Mouse (Mus musculus) heart, postnatal 4 days (tissue): ENCODE data around the gene Stk39. TPM values are rescaled to one million over a fixed set of nuclear protein-coding genes. Genes with fewer than 3 reads are reported as not detected.

Experiments
- DNase-seq: peaks from one replicate; pipeline ENCODE4 v3.0.0; 2021
- total RNA-seq, 2 experiments: library from RNA; stranded (reverse); gene quantifications; 2 replicates each; pipeline ENCODE4 v1.2.3; 2021

The Stk39 gene
- total RNA-seq, 2 experiments from 2014 or later: 160 to 163 TPM

DNA sequence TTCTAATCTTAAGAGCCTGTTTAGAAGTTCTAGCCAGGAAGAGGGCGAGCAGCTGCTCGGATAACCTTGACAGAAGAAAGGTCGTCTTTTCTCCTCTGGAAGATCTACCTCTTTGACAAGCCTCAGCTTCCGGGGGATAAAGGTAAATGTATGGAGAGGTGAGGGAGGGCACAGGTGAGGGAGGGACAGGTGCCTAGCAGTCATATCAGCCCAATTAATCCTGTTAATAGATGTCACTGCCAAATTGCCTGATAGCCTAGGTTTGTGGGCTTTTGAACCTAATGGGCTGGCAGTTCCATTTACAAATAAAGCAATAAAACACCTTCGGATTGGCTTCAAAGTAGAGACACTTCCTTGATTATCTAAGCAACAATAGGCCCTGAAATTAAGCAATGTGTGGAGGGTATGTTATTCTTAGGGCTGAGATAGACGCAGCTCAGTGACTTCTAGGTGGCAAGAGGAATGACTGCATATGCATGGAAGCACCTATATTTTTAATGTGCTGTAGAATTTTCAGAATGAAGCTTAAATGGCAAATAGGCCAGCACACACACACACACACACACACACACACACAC, 14.5 kb downstream of the Stk39 start:
- DNase-seq: no peak

DNA sequence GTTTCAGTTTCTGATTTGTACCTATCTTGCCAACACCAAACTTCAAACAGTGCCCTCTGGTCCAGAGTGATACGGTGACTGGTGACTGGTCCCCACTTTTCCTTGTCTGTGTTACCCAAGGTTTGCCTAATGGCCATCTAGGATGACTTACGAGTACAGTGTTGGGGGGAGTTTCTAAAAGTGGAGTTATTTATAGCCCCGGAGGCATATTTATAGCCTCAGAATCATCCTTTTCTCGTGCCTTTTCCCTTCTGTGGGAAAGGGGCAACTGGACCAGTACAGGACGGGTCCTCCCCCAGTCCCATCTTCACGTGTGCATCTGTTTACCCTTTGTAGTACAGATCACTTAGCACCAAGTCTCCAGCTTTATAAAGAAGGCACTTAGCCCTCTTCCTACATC, 15.2 kb downstream of the Stk39 start:
- no peak for DNase-seq

DNA sequence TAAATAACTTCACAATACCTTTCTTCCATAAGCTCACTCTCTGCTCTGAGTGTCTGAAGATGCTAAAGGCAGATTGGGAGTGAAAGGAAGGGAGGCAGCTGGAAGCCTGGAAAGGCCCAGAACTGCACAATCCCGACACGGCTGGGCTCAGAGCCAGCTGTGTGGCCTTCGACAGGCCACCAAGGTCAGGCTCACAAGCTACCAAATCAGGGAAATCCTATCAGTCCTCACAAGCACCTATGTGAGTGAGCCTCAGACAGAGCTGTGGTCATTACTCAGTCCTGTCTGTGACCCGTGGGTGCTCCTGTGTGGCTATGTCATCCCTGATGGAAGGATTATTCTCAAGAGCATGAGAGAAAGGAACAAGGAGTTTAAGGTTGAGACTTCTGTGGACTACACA, 19.7 kb downstream of the Stk39 start:
- peak; percentile 65 for DNase-seq

DNA sequence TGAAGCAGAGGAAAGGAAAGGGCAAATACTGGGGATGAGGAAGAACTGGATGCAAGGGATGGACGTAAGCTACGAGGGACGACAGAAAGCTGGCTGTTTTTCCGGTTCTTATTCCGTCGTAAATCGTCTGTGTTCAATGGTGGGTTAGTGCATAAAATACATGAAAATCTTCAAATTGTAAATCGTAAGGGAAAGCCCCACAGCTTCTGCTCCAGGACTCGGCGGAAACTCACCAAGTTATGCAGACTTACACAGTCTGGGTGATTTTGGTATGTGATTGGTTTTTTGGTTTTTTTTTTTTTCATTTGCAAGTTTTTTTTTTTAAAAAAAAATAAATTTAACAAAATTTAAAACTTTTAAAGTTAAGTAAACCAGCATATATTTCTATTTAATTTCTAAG, 24.0 kb downstream of the Stk39 start:
- DNase-seq: no peak

DNA sequence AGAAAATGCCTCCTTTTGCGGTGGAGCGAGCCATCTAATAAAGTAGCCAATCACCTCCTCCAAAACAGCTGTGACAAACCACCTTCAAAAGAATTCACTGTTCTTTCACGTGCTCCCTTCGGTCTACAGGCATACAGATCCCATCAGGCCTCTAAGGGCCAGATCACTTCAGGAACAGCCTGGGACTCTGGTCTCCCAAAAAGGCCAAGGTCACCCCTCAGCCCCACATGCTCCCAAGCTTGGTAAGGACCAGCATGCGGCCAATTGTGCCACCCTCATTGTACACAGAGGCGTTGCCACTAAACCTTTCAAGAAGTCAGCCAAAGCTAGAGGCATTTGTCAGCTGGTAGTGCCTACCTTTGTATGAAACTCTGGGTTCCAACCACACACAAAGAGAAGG, 28.9 kb downstream of the Stk39 start:
- DNase-seq: no peak

DNA sequence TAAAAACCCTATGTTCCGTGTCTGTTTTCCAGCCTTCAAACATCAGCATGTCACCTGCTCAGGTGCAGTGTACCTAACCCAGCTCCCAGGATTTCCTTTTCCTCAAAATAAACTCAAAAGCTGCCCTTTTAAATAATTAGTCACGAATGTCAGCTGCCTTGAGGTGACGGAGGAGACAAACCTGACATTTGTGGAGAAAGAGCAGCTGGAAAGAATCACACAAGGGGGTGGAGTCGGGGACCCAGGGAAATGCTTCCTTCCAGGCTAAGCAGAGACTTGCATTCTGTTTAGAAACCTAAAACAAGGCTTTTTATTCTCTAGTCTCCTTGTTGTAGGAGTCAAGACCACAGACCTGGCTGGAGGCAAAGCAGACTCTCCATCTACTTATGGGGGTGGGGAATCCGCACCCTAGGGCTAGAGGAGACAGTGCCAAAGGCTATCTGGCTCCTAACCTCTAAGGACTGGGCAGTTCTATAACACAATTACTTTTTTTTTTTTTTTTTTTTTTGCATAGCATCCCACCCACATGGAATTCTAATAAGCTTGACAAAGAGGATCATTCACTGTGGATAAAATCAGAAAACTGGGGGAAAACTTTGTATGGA, 29.9 kb downstream of the Stk39 start:
- no peak for DNase-seq

DNA sequence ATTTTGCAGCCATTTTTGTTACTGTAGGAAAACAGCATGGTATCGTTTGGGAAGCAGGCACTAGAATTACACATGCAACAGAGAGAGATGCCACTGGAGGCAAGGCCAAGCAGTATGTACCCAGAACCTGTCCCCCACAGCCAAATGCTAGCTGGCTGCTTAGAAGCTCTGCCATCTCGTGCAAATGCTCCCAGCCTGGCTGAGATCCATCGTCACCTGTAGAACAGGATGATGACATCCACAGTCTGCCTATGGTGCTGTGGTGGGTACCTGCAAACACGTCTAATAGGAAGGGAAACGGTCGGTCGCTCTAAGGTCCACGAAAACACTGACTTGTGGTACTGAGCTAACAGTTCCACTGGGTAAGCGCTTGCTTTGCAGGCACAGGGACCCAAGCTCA, 32.5 kb downstream of the Stk39 start:
- no peak for DNase-seq

DNA sequence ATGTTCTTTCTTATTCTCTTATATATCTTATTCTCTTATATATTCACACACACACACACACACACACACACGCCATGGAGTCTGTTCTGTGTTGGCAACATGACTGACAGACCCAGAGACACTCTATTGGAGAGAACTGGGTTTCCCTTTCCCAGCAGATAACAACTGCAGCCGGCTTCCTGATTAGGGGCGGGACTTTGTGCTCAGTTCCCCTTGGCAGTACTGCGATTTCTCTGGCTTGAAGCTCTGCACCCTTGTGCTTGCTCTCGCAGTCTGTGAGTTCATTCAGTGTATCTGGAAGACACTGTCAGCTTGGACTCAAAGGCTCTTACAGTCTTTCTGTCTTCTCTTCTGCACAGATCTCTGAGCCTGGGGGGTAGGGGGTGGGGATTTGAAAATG, 34.1 kb downstream of the Stk39 start:
- DNase-seq: peak; percentile 49

DNA sequence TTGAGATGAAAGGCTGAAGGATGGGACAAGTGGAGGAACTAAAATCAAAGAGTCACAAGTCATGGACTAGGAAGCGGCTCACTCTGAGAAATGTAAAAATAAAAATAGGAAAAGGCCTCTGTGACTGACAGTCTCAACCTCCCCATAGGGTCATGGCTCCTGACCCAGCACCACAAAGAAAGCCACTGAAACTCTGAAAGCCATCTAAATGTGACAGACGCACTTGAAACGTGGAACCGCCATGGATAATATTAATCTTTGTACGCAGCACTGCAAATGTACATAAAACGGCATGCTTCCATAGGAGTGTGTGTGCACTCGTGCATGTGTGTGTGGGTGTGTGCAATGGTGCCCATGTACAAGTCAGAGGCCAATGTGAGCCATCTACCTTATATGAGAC, 34.9 kb downstream of the Stk39 start:
- no peak for DNase-seq

DNA sequence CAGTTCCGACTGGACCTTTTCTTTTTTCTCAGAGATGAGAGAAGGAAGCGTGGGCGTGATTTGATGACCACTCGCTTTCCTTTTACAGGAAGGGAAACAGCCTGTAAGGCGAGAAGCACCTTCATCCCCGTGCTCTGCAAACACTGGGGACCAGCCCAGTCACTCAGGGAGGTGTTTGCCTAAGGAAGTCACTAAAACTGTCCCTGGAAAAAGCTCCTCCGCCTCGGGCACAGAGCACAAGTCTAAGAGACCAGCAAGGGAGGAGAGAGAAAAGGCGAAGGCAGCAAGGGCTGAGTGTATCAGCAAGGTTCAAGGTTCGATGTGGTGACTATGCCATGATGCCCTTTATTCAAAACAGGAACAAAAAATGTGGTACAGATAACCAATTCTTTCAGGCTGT, 35.8 kb downstream of the Stk39 start:
- DNase-seq: no peak

DNA sequence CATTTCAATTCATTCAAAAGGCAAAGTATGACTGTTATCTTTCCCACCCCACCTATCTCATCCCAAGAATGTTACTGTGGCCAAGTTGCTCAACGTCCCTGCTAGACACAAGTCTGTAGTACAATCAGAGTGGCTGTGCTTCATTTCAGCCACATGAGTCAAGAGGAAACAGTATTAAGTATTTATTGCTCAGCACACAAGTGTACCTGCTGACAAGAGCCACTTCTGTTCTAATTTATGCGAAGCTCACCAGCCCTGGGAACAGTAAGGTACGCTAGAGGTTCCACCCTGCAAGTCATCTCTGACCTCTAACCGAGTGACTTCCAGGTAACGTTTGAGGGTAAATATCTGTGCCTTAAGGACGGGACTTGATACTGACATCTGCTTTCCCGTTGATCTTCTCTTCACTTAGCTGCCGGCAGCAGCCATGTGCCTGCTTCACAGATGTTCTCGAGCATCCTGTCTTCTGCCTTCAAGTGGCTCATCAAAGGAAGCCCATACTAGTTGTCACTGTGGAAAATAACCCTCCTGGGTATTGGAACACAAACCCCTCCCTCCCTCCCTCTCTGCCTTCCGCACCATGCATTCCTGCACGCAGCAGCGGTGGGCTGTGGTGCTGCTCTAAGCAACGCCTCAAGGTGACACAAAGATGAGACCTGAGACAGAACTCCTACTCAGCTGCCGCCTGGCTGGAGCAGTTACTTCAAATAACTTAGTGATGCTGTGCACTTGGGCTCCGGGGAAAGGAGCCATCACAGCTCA, 36.4 kb downstream of the Stk39 start:
- DNase-seq: no peak

DNA sequence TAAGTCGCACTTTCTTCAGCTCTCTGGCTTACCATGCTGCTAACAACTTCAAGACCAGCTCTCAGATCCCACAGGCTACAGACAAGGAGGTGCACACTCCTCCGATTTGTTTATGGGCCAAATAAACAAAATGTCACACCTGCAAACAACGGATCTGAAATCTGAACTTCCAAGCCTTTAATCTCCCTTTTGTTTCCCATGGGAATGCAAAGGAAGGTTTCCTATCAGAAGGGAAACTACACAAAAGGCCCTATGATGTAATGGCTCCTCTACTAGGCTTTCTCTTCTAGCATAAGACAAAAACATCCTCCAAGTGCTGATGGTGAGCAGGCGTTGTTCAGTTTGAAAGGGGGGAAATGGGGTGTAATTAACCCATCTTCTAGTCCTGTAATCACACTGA, 37.1 kb downstream of the Stk39 start:
- DNase-seq: no peak

DNA sequence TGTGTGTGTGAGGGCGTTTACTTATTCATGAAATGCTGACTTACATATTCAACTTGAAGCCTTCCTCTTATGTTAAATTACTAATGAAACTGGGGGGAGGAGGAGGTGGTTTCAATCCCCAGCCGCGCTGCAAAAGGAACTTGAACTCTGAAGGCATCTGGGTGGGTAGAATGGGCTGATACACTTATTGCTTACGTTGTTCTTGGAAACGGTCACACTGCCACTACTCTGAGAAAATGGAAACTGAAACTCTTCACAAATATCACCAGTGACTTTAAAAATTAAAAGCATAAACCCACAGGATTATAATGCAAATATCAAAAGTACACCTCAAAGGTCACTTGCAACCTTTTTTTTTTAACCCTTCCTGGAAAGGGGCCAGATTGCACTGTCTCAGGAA, 37.5 kb downstream of the Stk39 start:
- no peak for DNase-seq

DNA sequence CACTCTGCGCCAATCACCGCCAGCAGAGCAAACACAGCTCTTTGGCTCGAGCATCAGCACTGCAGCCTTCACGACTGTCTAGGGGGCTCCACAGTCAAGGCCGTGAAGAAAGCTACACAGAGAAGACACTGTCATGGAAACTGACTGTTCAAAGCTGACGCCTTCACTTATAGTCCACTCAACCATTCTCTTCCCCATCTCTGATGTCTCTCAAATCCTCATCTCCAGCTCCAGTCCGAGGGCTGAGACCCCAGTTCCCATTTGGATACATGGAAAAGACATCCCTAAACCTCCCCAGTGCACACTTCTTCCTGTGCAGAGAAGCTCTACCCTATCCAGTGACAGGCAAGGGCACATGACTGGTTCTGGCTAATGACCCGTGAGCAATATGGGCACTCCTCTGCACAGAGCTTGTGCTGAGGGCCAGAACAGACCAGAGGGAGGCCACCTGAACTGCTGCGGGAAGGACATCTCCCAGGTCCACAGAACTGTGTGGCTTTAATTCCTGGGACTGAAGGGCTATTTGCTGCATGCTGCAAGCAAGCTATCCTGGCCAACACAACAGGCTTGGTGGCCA, 38.2 kb downstream of the Stk39 start:
- no peak for DNase-seq

DNA sequence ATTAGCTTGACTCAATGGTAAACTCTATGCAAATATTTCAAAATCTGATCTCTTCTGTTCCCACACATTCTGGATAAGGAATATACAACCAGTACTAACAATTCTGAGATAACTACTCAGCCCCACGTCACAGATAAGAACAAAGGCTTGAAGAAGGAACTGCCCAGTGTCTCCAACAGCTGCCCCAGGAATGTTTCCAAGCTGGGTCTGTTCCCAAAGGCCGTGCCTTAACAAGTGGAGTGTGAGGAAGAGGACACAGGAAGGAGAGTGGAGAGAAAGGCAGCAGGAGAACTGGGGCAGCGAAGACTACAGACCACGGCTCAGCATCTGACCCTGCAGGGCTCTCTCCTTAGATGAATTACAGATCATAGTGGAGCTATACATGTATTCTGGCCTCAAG, 39.2 kb downstream of the Stk39 start:
- DNase-seq: peak; percentile 70

DNA sequence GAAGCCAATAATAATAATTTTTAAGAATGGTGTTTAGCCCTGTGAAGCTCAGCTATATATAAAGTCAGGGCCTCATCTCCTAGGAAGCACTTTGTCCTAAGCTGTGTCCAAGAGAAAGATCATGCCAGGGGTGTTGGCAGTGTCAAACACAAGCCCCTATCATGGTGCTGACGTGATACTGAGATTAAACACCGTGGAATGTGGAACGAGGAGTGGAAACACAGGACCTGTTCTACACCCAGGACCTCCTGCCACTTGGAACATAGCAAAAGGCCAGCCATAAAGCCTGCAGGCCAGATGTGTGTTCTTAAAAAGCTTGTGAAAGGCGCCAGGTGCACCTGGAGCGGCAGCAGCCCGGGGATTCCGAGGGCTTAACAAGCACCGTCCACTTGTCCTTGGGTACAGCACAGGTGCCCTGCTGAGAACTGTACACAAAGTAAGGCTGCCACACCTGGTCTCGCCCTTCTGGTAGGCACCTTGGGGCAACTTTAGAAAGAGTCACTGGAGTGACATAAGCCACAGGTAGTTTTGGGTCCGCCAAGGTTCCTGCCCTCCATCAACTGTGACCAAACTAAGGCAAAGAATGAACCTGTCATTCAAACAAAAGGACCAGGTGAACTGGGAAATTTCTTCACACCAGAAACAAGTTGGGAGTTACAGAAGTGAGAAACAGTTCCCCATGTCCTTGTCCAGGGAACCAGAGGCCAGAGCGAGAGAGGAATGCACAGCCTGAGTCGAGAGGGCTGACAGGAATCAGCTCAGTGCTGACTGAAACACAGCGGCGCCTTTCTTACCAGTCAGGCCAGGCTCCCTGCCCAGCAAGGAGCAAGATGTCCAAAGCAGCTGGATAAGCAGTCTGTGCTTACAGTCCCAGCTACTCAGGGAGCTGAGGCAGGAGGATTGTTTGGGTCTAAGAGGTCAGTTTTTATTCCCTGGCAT, 40.8 kb downstream of the Stk39 start:
- DNase-seq: peak; percentile 69

DNA sequence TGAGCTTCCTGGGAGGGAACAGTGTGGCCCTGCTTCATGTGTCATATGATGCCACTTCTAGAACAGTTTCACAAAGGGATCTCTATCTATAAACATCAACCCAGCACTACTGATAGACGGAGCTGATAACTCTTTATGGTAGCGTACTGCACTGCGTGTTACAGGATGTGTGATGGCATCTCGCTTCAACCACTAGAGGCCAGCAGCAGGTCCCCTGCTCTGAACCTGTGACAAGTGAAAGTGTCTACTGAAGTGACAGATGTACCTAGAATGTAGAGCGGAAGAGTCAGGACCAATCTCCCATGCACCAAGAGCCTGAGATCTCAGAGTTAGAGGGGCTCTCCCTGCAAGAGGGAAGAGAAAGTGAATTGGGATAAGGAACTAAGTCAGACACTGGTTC, 41.6 kb downstream of the Stk39 start:
- peak; percentile 53 for DNase-seq

DNA sequence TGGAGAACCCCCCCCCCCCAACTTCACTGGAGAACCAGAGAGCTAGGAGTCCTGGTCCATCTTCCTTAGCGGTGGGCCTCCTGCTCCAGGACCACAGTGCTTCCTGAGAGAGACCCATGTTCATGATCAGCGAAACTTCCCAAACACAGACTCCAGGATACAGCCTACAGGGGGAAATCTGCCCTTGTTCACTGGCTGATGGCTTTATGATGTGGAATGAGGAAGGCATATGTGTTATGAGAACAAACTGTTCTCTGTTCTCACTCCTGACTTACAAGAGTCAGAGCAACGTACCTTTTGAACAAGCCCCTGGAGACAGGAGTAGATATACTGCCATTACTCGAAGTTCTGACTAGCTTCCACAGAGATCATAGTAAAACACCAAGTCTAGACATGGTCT, 42.6 kb downstream of the Stk39 start:
- DNase-seq: no peak

DNA sequence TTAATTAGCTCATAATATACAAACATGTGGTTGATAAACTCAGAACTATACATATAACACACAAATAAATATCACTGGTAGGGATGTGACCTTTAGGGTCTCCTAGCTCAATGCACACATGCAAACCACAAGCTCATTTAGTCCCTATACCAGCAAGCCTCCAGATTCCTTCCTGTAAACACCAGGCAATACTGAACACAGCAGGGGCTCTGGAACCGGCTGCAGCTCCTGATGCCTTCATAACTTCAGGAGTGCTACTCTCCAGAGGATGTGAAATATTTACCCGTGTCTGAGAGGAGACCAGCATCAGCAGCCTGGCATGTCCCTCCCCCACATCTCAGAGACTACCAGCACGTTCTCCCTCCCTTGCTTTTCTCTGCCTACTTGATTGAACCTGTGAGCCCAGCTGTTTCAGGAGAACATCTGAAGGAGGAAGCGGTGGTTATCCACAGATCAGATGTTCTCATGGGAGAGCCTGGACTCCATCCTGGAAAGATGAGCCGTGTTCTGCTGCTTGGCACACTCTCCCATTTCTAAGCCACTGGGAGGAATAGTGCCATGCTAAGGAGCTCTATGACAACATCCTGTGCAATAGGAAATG, 45.0 kb downstream of the Stk39 start:
- no peak for DNase-seq

DNA sequence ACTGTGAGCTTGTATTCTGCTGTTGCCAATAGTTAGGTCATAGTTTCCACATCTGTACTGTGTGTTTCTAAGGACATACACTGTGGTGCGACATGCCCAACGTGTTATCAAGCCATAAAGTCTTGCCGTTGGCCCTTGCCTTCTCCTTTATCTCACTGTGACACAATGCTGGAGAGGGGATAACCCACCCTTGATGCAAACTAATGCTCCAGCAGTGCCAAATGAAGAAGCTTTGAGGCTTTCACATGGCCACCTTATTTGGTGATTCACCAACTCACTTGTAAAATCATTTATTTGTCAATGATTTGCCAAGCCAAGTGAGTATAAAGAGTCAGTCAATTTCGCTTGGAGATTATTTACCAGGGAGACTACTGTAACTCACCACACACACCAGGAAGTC, 46.0 kb downstream of the Stk39 start:
- no peak for DNase-seq

DNA sequence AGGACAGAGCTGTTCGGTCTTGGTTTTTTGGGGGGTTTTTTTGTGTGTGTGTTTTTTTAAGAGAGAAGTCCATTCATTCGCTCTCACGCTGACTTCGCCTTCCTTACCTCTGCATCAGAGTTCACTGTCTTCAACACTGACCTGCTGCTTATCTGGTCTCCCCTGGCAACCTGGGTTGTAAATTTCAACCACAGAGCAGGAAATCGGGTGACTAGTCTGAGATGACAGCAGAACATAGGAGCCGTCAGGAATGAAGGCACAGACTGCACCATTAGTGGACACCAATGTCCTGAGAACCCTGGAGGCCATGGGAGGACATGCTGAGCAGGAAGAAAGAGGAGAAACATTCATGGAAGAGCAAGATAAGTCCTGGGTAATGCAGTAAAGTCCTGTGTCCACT, 51.1 kb downstream of the Stk39 start:
- no peak for DNase-seq

DNA sequence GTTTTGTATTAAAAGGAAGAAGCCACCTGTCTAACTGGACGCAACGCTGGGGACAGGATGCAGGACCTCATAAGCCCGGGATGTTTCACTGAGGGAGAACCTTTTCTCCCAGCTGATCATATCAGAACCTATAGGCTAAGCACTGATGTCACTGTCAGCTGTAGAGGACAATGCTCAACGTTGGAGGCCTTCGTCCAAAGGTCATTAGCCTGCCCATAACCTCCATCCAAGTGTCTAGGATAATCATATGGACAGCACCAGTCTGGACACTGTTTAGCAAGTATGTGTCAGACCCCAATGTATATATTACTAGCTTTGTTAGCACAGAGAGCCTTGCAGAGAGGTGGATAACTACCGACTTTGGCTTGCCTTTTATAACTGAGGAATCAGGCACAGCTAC, 51.8 kb downstream of the Stk39 start:
- no peak for DNase-seq
